Mouse (Mus musculus): Measurements from ENCODE around the gene Ell2. TPM values are rescaled to one million over a fixed set of nuclear protein-coding genes. Genes with fewer than 3 reads are reported as not detected.

Gene Ell2
- polyA plus RNA-seq, 1 experiment = 4.1 TPM

- Histone ChIP-seq H3K36me3 (ENCODE audit: control insufficient read depth, insufficient read depth, low read length) (peaks cover 5% of the 10 kb centered on the region), H3K27me3 (ENCODE audit: control insufficient read depth, insufficient read depth, low read length) (no peaks in the 10 kb centered on the region), H3K4me3 (ENCODE audit: extremely low read depth, insufficient read depth, insufficient read length) (no peak overlapping the region), H3K4me1 (ENCODE audit: control insufficient read depth, insufficient read depth, insufficient read length) (no peaks in the 10 kb centered on the region), H3K27ac (ENCODE audit: insufficient read depth, low read length) (no peak overlapping the region)
- TF ChIP-seq CTCF (IDR thresholded peaks at IDR 0.05; ENCODE audit: extremely low read depth, insufficient read depth, insufficient read length, insufficient replicate concordance) (no peak), POLR2A (IDR thresholded peaks at IDR 0.05; ENCODE audit: low read depth, low read length) (no peak)
- DNase-seq (ENCODE audit: low read depth in 1 of 2, low spot score in 2 of 2) = no peak
- WGBS = 73% methylated on average over 1 of the region's 1 CpGs
Measured at GRCm38 (mm10) chr13:75776692-75777091, 70.1 kb downstream of the Ell2 start.

GRCm38 (mm10) chr13:75778156-75778555 is 71.6 kb downstream of the Ell2 start:
- no peaks in the 10 kb centered on the region for H3K4me1 ChIP-seq (ENCODE audit: control insufficient read depth, insufficient read depth, insufficient read length)
- no peak for TF ChIP-seq CTCF (IDR thresholded peaks at IDR 0.05; ENCODE audit: extremely low read depth, insufficient read depth, insufficient read length, insufficient replicate concordance)
- TF ChIP-seq POLR2A (IDR thresholded peaks at IDR 0.05; ENCODE audit: low read depth, low read length) = no peak
- H3K27me3 ChIP-seq (ENCODE audit: control insufficient read depth, insufficient read depth, low read length) = no peaks in the 10 kb centered on the region
- peaks cover 2% of the 10 kb centered on the region; the same call in 1 of the 2 replicates for H3K36me3 ChIP-seq (ENCODE audit: control insufficient read depth, insufficient read depth, low read length)
- H3K27ac ChIP-seq (ENCODE audit: insufficient read depth, low read length) = no peak overlapping the region
- DNase-seq (ENCODE audit: low read depth in 1 of 2, low spot score in 2 of 2) = no peak
- H3K4me3 ChIP-seq (ENCODE audit: extremely low read depth, insufficient read depth, insufficient read length) = no peak overlapping the region
- WGBS = 89% methylated on average over 6 of the region's 6 CpGs

GRCm38 (mm10) chr13:75779169-75779568 is 72.6 kb downstream of the Ell2 start:
- no peak for TF ChIP-seq POLR2A (IDR thresholded peaks at IDR 0.05; ENCODE audit: low read depth, low read length)
- TF ChIP-seq CTCF (IDR thresholded peaks at IDR 0.05; ENCODE audit: extremely low read depth, insufficient read depth, insufficient read length, insufficient replicate concordance) = no peak
- Histone ChIP-seq H3K4me3 (ENCODE audit: extremely low read depth, insufficient read depth, insufficient read length) (no peak overlapping the region), H3K27ac (ENCODE audit: insufficient read depth, low read length) (no peak overlapping the region), H3K27me3 (ENCODE audit: control insufficient read depth, insufficient read depth, low read length) (no peaks in the 10 kb centered on the region), H3K4me1 (ENCODE audit: control insufficient read depth, insufficient read depth, insufficient read length) (no peaks in the 10 kb centered on the region), H3K36me3 (ENCODE audit: control insufficient read depth, insufficient read depth, low read length) (peaks cover 2% of the 10 kb centered on the region; the same call in 1 of the 2 replicates)
- no peak for DNase-seq (ENCODE audit: low read depth in 1 of 2, low spot score in 2 of 2)
- WGBS = 85% methylated on average over 2 of the region's 2 CpGs

GRCm38 (mm10) chr13:75780096-75780495 is 73.5 kb downstream of the Ell2 start:
- Histone ChIP-seq H3K4me3 (ENCODE audit: extremely low read depth, insufficient read depth, insufficient read length) (no peak overlapping the region), H3K4me1 (ENCODE audit: control insufficient read depth, insufficient read depth, insufficient read length) (no peaks in the 10 kb centered on the region), H3K36me3 (ENCODE audit: control insufficient read depth, insufficient read depth, low read length) (no peaks in the 10 kb centered on the region), H3K27me3 (ENCODE audit: control insufficient read depth, insufficient read depth, low read length) (no peaks in the 10 kb centered on the region), H3K27ac (ENCODE audit: insufficient read depth, low read length) (no peak overlapping the region)
- 92% methylated on average over 2 of the region's 2 CpGs for WGBS
- DNase-seq (ENCODE audit: low read depth in 1 of 2, low spot score in 2 of 2) = no peak
- TF ChIP-seq POLR2A (IDR thresholded peaks at IDR 0.05; ENCODE audit: low read depth, low read length) (no peak), CTCF (IDR thresholded peaks at IDR 0.05; ENCODE audit: extremely low read depth, insufficient read depth, insufficient read length, insufficient replicate concordance) (no peak)

- TF ChIP-seq POLR2A (IDR thresholded peaks at IDR 0.05; ENCODE audit: low read depth, low read length) = no peak
- TF ChIP-seq CTCF (IDR thresholded peaks at IDR 0.05; ENCODE audit: extremely low read depth, insufficient read depth, insufficient read length, insufficient replicate concordance) = no peak
- Histone ChIP-seq H3K27ac (ENCODE audit: insufficient read depth, low read length) (no peak overlapping the region), H3K4me3 (ENCODE audit: extremely low read depth, insufficient read depth, insufficient read length) (no peak overlapping the region), H3K4me1 (ENCODE audit: control insufficient read depth, insufficient read depth, insufficient read length) (peaks cover 6% of the 10 kb centered on the region; the same call in 1 of the 2 replicates), H3K27me3 (ENCODE audit: control insufficient read depth, insufficient read depth, low read length) (no peaks in the 10 kb centered on the region), H3K36me3 (ENCODE audit: control insufficient read depth, insufficient read depth, low read length) (no peaks in the 10 kb centered on the region)
- 89% methylated on average over 4 of the region's 4 CpGs for WGBS
- DNase-seq (ENCODE audit: low read depth in 1 of 2, low spot score in 2 of 2) = no peak
Measured at GRCm38 (mm10) chr13:75785726-75786125, 79.2 kb downstream of the Ell2 start.

GRCm38 (mm10) chr13:75786264-75786663 is 79.7 kb downstream of the Ell2 start:
- Histone ChIP-seq H3K4me1 (ENCODE audit: control insufficient read depth, insufficient read depth, insufficient read length) (peaks cover 7% of the 10 kb centered on the region; the same call in 1 of the 2 replicates), H3K4me3 (ENCODE audit: extremely low read depth, insufficient read depth, insufficient read length) (no peak overlapping the region), H3K36me3 (ENCODE audit: control insufficient read depth, insufficient read depth, low read length) (no peaks in the 10 kb centered on the region), H3K27me3 (ENCODE audit: control insufficient read depth, insufficient read depth, low read length) (no peaks in the 10 kb centered on the region), H3K27ac (ENCODE audit: insufficient read depth, low read length) (no peak overlapping the region)
- TF ChIP-seq CTCF (IDR thresholded peaks at IDR 0.05; ENCODE audit: extremely low read depth, insufficient read depth, insufficient read length, insufficient replicate concordance) = no peak
- TF ChIP-seq POLR2A (IDR thresholded peaks at IDR 0.05; ENCODE audit: low read depth, low read length) = no peak
- 96% methylated on average over 11 of the region's 11 CpGs for WGBS
- DNase-seq (ENCODE audit: low read depth in 1 of 2, low spot score in 2 of 2) = no peak

GRCm38 (mm10) chr13:75787364-75787763 is 80.8 kb downstream of the Ell2 start:
- Histone ChIP-seq H3K4me1 (ENCODE audit: control insufficient read depth, insufficient read depth, insufficient read length) (peaks cover 7% of the 10 kb centered on the region; the same call in 1 of the 2 replicates), H3K4me3 (ENCODE audit: extremely low read depth, insufficient read depth, insufficient read length) (no peak overlapping the region), H3K36me3 (ENCODE audit: control insufficient read depth, insufficient read depth, low read length) (no peaks in the 10 kb centered on the region), H3K27me3 (ENCODE audit: control insufficient read depth, insufficient read depth, low read length) (no peaks in the 10 kb centered on the region), H3K27ac (ENCODE audit: insufficient read depth, low read length) (no peak overlapping the region)
- WGBS = 72% methylated on average over 3 of the region's 3 CpGs
- DNase-seq (ENCODE audit: low read depth in 1 of 2, low spot score in 2 of 2) = no peak
- no peak for TF ChIP-seq POLR2A (IDR thresholded peaks at IDR 0.05; ENCODE audit: low read depth, low read length)
- no peak for TF ChIP-seq CTCF (IDR thresholded peaks at IDR 0.05; ENCODE audit: extremely low read depth, insufficient read depth, insufficient read length, insufficient replicate concordance)
